Mouse (Mus musculus) C2C12 (cell line): Measurements from ENCODE around the gene Mrpl49.

Experiments used
- CEBPB ChIP-seq: IDR thresholded peaks from one replicate; pipeline ENCODE4 v1.6.1; 2011; ENCODE audit warnings: low read depth, mild to moderate bottlenecking, control low read depth, moderate library complexity
- CTCF ChIP-seq: IDR thresholded peaks from one replicate; pipeline ENCODE4 v1.5.1; 2011; ENCODE audit not compliant: control insufficient read depth, insufficient read depth, insufficient read length

DNA sequence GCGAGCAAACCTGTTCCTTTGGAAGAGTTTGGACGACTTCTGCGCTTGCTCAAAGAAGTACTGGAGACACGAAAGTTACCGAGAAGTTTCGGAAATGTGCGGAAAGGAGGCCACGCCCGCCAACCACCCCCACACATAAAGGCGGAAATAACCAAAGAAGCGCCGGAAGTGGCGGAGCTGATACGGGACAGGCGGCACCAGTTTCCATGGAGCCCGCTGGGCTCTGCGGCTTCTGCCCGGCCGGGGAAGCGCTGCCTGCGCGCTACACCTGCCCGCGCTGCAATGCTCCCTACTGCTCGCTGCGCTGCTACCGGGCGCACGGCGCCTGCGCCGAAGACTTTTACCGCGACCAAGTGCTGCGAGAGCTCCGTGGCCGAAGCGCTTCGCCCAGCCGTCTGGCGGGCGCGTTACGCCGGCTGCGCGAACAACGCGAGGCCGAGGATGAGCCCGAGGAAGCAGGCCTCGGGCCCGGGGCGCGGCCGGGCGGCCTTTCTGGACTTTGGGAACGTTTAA, 3.5 kb upstream of the Mrpl49 start, which contains the start of gene Znhit2:
- TF ChIP-seq CEBPB: no peak
- TF ChIP-seq CTCF: no peak
